Mouse (Mus musculus) C2C12 (cell line): ENCODE results near the gene Casq1. TPM values are rescaled to one million over a fixed set of nuclear protein-coding genes. Genes with fewer than 3 reads are reported as not detected.

Experiments used
- H3K27me3 ChIP-seq: one replicate; pipeline ENCODE4 v1.6.1; 2011; ENCODE audit not compliant: control insufficient read depth, insufficient read depth, insufficient read length
- H3K36me3 ChIP-seq: one replicate; pipeline ENCODE4 v1.6.1; 2011; ENCODE audit not compliant: control insufficient read depth, insufficient read depth
- H3K4me3 ChIP-seq: one replicate; pipeline ENCODE4 v1.5.1; 2011; ENCODE audit warnings: mild to moderate bottlenecking, control low read depth; ENCODE audit not compliant: poor library complexity, insufficient read depth, severe bottlenecking
- H3K79me2 ChIP-seq: one replicate; pipeline ENCODE4 v1.6.1; 2011; ENCODE audit not compliant: control insufficient read depth, insufficient read depth
- H3K79me3 ChIP-seq: one replicate; pipeline ENCODE4 v1.6.1; 2011; ENCODE audit warnings: low read depth, control low read depth
- H3ac ChIP-seq: one replicate; pipeline ENCODE3; 2011; ENCODE audit warnings: low read depth; ENCODE audit not compliant: control insufficient read depth, insufficient read length
- CEBPB ChIP-seq: IDR thresholded peaks from one replicate; pipeline ENCODE4 v1.6.1; 2011; ENCODE audit warnings: low read depth, mild to moderate bottlenecking, control low read depth, moderate library complexity
- CTCF ChIP-seq: IDR thresholded peaks from one replicate; pipeline ENCODE4 v1.5.1; 2011; ENCODE audit not compliant: control insufficient read depth, insufficient read depth, insufficient read length
- FOSL1 ChIP-seq: IDR thresholded peaks from one replicate; pipeline ENCODE4 v1.8.0; 2011; ENCODE audit warnings: mild to moderate bottlenecking, low read length; ENCODE audit not compliant: poor library complexity, insufficient read depth, severe bottlenecking
- MAX ChIP-seq: IDR thresholded peaks from one replicate; pipeline ENCODE4 v1.6.1; 2011; ENCODE audit warnings: mild to moderate bottlenecking, control low read depth
- MYOD1 ChIP-seq: IDR thresholded peaks from one replicate; pipeline ENCODE4 v1.6.1; 2011; ENCODE audit warnings: low read depth; ENCODE audit not compliant: control insufficient read depth, insufficient read length
- MYOG ChIP-seq: IDR thresholded peaks from one replicate; pipeline ENCODE4 v1.6.1; 2011; ENCODE audit not compliant: control insufficient read depth, insufficient read length; ENCODE audit errors: extremely low read depth
- USF1 ChIP-seq: IDR thresholded peaks from one replicate; pipeline ENCODE4 v1.6.1; 2011; ENCODE audit warnings: low read depth, mild to moderate bottlenecking, control low read depth, moderate library complexity
- polyA plus RNA-seq: library from polyadenylated mRNA; unstranded; fragments of >200 nt; fragmentation: generic; extraction: Trizol; gene quantifications from one replicate; pipeline ENCODE4 v1.2.1, GENCODE M21; 2012; ENCODE audit warnings: missing spikeins

Gene Casq1
- polyA plus RNA-seq, 1 experiment: 0.12 TPM

DNA sequence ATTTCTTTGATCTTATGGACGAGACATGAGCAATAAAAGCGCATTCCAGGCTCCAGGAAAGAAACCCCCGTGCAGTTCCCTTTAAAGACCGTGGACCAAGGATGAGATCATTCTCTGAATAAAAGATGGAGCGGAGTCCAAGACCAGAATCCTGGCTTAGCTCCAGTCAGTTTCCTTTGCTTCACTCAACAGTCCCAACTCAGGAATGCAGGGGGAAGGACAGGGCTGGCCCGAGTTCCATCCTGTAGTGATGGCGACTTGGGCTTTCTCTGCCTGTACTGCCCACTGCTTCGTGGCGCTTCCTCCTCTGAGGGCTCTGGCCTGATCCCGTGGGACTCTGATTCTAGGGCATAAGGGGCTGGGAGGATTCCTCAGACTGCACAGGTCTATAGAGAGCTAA lies 746 bp upstream of the Casq1 start:
- Histone ChIP-seq H3K36me3 (no peaks in the 10 kb centered on the region), H3K79me2 (no peaks in the 10 kb centered on the region), H3ac (no peak overlapping the region), H3K4me3 (no peak overlapping the region), H3K79me3 (no peaks in the 10 kb centered on the region), H3K27me3 (no peaks in the 10 kb centered on the region)
- TF ChIP-seq MYOD1: no peak
- TF ChIP-seq CEBPB: no peak
- no peak for TF ChIP-seq USF1
- no peak for TF ChIP-seq MAX
- no peak for TF ChIP-seq FOSL1
- TF ChIP-seq CTCF: no peak
- no peak for TF ChIP-seq MYOG

DNA sequence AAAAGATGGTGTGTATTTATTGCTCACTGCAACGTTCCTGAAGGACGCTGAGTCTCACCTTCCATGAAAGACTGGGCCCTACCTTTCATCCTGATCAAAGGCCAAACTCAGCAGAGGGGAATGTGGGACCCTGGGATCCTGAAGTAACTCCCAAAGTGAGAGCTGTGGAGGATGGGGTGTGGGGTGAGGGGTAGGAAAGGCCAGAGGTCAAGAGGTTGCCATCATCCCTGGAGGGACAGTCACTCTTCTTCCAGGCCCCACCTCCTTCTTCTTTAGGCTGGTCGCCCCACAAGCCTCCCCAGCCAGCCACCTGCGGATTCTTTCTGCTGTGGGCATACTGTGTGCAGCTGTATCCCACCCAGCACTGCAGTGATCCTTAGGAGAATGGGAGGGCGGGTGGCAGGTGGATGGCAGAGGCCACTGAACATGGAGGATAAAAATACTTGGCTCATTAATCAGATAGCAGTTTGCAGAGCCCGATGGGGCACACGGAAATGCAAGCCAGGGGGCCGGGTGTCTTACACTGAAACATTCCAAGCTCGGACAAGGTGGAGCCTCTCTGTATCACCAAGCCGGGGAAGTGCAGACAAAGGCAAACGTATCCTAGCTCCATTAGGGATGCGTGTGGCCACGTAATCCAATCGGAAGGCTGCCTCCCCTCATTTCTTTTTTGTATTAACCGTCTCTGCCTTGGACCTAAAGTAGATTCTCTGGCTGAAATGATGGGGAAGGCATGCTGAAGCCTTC lies 1.3 kb downstream of the Casq1 start:
- Histone ChIP-seq H3ac (no peak overlapping the region), H3K36me3 (no peaks in the 10 kb centered on the region), H3K79me2 (no peaks in the 10 kb centered on the region), H3K27me3 (no peaks in the 10 kb centered on the region), H3K4me3 (no peak overlapping the region), H3K79me3 (no peaks in the 10 kb centered on the region)
- TF ChIP-seq MAX (no peak), CEBPB (no peak), USF1 (no peak), FOSL1 (no peak), MYOG (no peak), CTCF (no peak), MYOD1 (no peak)

DNA sequence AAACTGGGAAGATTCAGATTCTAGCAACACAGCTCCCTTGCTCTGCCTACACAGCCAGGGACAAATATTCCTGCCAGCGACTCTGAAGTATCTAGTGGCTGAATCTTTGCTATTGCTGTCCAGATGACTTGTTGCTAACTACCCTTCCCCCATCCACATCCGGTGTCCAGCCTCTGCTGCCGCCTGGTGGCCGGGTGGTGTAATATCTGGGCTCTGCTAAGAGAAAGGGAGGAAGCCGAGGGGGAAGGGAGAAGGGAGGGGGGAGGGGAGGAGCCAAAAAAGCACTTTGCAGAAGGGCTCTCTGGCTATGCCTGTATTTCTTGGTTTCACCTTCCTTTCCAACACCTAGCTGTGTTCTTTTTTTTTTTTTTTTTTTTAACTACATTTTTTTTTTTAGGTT lies 2.5 kb downstream of the Casq1 start:
- Histone ChIP-seq H3K36me3 (no peaks in the 10 kb centered on the region), H3ac (no peak overlapping the region), H3K4me3 (no peak overlapping the region), H3K79me3 (no peaks in the 10 kb centered on the region), H3K27me3 (no peaks in the 10 kb centered on the region), H3K79me2 (no peaks in the 10 kb centered on the region)
- TF ChIP-seq CTCF: peak; percentile 61
- no peak for TF ChIP-seq FOSL1

DNA sequence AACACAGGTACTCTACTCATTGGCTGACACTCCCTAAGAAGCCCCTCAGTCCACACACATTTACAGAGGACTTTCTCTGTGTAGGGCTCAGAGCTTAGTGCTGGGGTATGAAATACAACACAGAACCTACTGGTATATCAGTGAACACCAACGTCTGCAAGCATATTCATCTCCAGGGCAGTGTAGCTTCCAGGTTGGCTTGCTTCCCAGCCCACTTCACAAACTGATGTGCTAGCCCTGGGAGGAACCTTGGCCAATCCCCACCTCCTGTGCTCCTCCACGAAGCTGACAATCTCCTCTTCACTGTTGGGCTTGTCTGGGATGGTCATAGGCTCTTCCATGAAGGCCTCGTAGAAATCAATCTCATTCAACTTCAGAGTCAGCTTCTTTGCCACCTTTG lies 4.9 kb downstream of the Casq1 start:
- no peaks in the 10 kb centered on the region for H3K79me2 ChIP-seq
- no peaks in the 10 kb centered on the region for H3K36me3 ChIP-seq
- H3K27me3 ChIP-seq: no peaks in the 10 kb centered on the region
- TF ChIP-seq USF1 (no peak), CEBPB (no peak), MAX (no peak), CTCF (no peak), MYOG (no peak), MYOD1 (no peak), FOSL1 (no peak)
- no peak overlapping the region for H3K4me3 ChIP-seq
- no peaks in the 10 kb centered on the region for H3K79me3 ChIP-seq
- H3ac ChIP-seq: no peak overlapping the region

DNA sequence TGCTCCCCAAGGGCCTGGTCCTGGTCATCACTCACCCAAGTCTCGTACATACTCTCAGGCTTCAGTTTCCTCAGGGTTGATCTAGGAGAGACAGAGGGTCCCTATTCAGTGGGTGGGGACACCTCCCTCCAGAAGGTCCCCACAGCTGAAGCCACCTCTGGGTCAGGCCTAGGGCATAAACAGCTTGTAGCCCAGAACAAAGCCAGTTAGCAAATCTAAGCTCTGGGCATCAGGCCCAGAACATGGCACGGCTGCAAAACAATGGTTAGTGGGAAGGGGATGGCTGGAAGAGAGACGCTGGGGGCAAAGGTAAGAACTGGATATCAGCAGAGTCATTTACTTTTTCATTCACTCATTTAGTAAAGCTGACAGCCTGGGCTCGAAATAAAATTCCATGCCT lies 5.9 kb downstream of the Casq1 start:
- H3K4me3 ChIP-seq: no peak overlapping the region
- no peaks in the 10 kb centered on the region for H3K79me2 ChIP-seq
- TF ChIP-seq USF1 (no peak), CEBPB (no peak), MAX (no peak), MYOD1 (no peak), CTCF (no peak), MYOG (no peak)
- no peaks in the 10 kb centered on the region for H3K27me3 ChIP-seq
- no peaks in the 10 kb centered on the region for H3K79me3 ChIP-seq
- H3ac ChIP-seq: no peak overlapping the region
- H3K36me3 ChIP-seq: no peaks in the 10 kb centered on the region

DNA sequence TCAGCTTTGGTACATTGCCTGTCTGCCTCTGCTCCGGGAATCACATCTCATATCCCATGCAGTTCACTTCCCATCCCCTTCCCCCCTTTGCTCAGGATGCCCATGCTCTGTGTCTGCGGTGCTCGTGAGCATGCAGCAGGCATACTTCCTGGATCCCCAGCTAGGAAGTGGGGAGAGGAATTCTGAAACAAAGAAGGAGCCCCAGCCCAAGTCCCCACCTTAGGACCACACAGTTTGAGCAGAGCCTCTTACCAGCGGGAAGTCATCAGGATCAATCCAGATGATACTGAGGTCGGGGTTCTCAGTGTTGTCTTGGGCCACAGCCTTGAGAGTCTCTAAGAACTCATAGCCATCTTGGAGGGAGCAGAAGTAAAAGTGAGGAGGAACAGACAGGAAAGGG lies 6.9 kb downstream of the Casq1 start:
- no peaks in the 10 kb centered on the region for H3K79me3 ChIP-seq
- H3ac ChIP-seq: no peak overlapping the region
- no peaks in the 10 kb centered on the region for H3K27me3 ChIP-seq
- no peaks in the 10 kb centered on the region for H3K36me3 ChIP-seq
- TF ChIP-seq MYOG: no peak
- no peak for TF ChIP-seq CEBPB
- no peak for TF ChIP-seq FOSL1
- no peak for TF ChIP-seq MAX
- TF ChIP-seq USF1: no peak
- TF ChIP-seq CTCF: no peak
- TF ChIP-seq MYOD1: no peak
- no peak overlapping the region for H3K4me3 ChIP-seq
- H3K79me2 ChIP-seq: no peaks in the 10 kb centered on the region
